Mouse (Mus musculus) common myeloid progenitor, adult 5-6 weeks (primary cell): ENCODE measurements around the gene Slc25a44. TPM values are rescaled to one million over a fixed set of nuclear protein-coding genes. Genes with fewer than 3 reads are reported as not detected.
A peak's percentile ranks its signal among the peaks of the same experiment; 100 is the strongest.
"Not testable (repeated sequence)": the region's sequence is repeated elsewhere in the genome, so short reads cannot be mapped to it uniquely, and the experiment has no call there.

Experiments
- ATAC-seq: replicated peaks from 2 replicates; pipeline ENCODE4 v1.8.0; 2016; ENCODE audit warnings: low read depth, mild to moderate bottlenecking, moderate TSS enrichment, inconsistent platforms; ENCODE audit not compliant: poor library complexity, severe bottlenecking
- total RNA-seq: library from RNA; stranded (forward); fragments of 200-1000, 187-1606 nt; gene quantifications from 2 replicates; pipeline ENCODE4 v1.2.3, GENCODE M21; 2017

Gene Slc25a44
- total RNA-seq, 1 experiment from 2014 or later: 16.8 TPM

- peak; percentile 89 for ATAC-seq
These were observed 49.0 kb downstream of the Slc25a44 start for GRCm38 (mm10) chr3:88375750-88376626.

DNA sequence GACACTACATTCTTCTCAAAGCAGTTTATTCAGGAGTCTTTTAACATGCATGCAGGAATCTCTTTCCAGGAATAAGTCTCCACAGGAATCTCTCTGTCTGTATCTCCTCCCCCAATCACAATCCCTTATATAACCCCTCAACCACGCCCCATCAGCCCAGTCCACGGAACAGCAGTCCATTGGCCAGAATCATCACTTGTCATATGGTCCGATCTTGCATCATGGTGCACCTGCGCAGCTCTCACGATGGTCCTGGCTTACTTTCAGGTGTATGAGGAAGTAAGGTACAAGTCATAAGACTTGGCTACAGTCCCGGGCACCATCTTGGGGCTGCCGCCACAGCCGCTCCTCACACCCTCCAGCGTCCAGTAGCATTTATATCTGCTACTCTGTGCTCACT, 52.3 kb downstream of the Slc25a44 start, which contains the start of gene Bglap3:
TSS of gene Bglap3 (minus strand) at position 101 of the 400 bp plus-strand sequence.
- not testable (repeated sequence) for ATAC-seq

GRCm38 (mm10) chr3:88368511-88368910, 56.4 kb downstream of the Slc25a44 start:
- ATAC-seq: not testable (repeated sequence)

GRCm38 (mm10) chr3:88367517-88367916, 57.4 kb downstream of the Slc25a44 start:
- not testable (repeated sequence) for ATAC-seq

- peak; percentile 86 for ATAC-seq
These were observed 58.0 kb downstream of the Slc25a44 start for GRCm38 (mm10) chr3:88366830-88367428.

DNA sequence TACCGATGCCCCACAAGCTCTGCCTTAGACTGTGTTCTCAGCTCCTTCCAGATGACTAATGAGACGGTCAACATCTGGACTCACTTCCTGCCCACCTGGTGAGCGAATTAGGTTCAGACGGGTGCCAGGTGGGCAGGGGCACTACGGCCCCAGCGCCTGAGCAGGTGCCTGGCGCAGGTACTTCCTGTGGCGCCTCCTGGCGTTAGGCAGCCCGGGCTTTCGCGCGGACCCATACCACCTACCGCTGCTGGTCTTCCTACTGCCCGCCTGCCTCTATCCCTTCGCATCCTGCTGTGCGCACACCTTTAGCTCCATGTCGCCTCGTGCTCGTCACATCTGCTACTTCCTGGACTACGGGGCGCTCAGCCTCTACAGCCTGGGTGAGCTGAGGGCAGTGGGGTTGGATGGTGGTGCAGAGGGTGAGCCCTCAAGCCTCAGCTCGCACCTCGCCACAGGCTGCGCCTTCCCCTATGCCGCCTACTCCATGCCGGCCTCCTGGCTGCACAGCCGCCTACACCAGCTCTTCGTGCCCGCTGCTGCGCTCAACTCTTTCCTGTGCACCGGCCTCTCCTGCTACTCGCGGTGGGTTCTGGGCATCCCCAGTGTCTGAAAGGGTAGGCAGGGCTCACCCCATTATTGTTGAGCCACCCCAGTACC, 59.1 kb downstream of the Slc25a44 start:
- ATAC-seq: no peak

DNA sequence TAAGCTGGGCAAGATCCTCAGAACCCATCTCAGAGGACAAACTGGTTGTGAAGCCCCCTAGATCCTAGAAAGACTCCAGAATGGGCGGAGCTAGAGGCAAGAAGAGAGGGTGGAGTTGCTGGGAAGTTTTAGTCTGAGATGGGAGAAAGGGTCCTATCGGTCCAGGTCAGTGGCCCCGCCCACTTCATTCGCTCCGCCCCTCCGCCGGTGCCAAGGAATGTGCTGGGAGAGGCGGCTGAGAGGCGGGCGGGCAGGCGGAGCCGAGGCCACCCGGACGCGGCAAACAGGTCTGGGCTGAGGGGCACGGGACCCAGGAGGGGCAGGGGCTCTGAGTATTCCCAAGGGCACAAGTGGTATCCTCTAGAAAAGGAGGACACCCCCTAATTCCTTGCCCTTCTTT, 60.6 kb downstream of the Slc25a44 start, which contains the start of gene Paqr6:
TSS of gene Paqr6 (plus strand) at position 248 of the 400 bp plus-strand sequence.
- no peak for ATAC-seq

DNA sequence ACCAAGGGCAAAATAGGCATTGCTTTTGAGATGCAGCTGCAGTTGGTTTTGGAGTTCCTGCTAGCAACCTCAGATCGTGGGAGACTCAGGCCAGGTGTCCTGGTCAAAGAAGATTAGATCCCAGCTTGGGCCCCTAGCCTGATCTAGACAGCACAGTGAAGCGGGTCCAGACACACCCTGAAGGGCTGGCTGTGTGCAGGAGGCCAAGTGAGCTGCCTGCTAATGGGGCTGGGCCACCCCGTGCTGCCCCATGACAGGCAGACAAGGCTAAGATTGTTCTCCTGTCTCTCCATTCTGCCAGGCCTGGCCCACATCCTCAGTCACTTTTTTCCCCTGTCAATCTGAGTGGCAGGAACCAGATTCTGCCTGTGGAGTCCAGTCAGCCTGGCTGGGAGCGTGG, 61.2 kb downstream of the Slc25a44 start:
- no peak for ATAC-seq

- no peak for ATAC-seq
These were observed 63.2 kb downstream of the Slc25a44 start for GRCm38 (mm10) chr3:88361612-88362313.

DNA sequence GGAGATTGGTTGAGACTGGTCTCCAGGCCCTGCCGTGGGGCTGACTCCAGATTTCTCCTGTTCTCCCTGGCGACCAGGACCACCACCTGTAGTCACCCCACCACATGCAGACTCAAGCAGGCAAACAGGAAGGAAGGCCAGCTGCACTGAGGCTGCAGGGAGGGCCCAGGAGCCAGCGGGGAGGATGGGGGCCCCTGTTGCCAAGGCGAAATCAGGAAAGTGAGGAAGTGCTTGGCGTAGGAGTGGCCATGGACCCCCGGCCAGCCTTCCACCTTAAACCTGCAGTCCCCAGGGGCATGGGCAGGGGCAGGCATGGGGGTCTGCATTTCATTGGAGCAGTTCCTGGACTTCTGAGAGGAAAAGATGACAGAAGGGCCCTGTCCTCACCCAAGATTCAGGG, 63.8 kb downstream of the Slc25a44 start:
- ATAC-seq: no peak

Other genes starting within 250 kb of the Slc25a44 start
- gene Rhbg, start 170.4 kb downstream of the Slc25a44 start, total RNA-seq: not detected in 2 replicates
- not detected in 2 replicates for gene Gm38392, start 137.9 kb downstream of the Slc25a44 start, total RNA-seq
- 2.6 and 2.8 TPM in 2 replicates for gene Tsacc, start 128.1 kb downstream of the Slc25a44 start, total RNA-seq
- gene Cct3, start 128.0 kb downstream of the Slc25a44 start, total RNA-seq: 331 and 375 TPM in 2 replicates
- 8.6 and 19.4 TPM in 2 replicates for gene Glmp, start 100.1 kb downstream of the Slc25a44 start, total RNA-seq
- 6.7 TPM in 1 of 2 replicates, not detected in the other for gene Tmem79, start 89.0 kb downstream of the Slc25a44 start, total RNA-seq
- gene Smg5, start 88.9 kb downstream of the Slc25a44 start, total RNA-seq: 48.9 and 61.2 TPM in 2 replicates
- gene Paqr6, start 60.6 kb downstream of the Slc25a44 start, total RNA-seq: not detected in 2 replicates
- not detected in 2 replicates for gene Bglap3, start 52.4 kb downstream of the Slc25a44 start, total RNA-seq
- not detected in 2 replicates for gene Bglap2, start 46.4 kb downstream of the Slc25a44 start, total RNA-seq
- not detected in 2 replicates for gene Bglap, start 40.7 kb downstream of the Slc25a44 start, total RNA-seq
- gene Pmf1, start 14.8 kb downstream of the Slc25a44 start, total RNA-seq: 88.3 and 107 TPM in 2 replicates
- gene Sema4a, start 36.0 kb upstream of the Slc25a44 start, total RNA-seq: 2.5 and 4.7 TPM in 2 replicates
- 19.3 and 25.6 TPM in 2 replicates for gene Lmna, start 84.8 kb upstream of the Slc25a44 start, total RNA-seq
- gene Mex3a, start 107.3 kb upstream of the Slc25a44 start, total RNA-seq: 7.2 and 9.6 TPM in 2 replicates
- gene Rab25, start 123.2 kb upstream of the Slc25a44 start, total RNA-seq: not detected in 2 replicates
- gene Lamtor2, start 127.9 kb upstream of the Slc25a44 start, total RNA-seq: 47.2 and 56.0 TPM in 2 replicates
- 47.1 and 48.5 TPM in 2 replicates for gene Ubqln4, start 128.6 kb upstream of the Slc25a44 start, total RNA-seq
- gene Ssr2, start 150.7 kb upstream of the Slc25a44 start, total RNA-seq: 144 and 157 TPM in 2 replicates
- 92.2 and 93.1 TPM in 2 replicates for gene Arhgef2, start 180.8 kb upstream of the Slc25a44 start, total RNA-seq
- not detected in 2 replicates for gene Rxfp4, start 228.0 kb upstream of the Slc25a44 start, total RNA-seq